In the genomic region with DNA sequence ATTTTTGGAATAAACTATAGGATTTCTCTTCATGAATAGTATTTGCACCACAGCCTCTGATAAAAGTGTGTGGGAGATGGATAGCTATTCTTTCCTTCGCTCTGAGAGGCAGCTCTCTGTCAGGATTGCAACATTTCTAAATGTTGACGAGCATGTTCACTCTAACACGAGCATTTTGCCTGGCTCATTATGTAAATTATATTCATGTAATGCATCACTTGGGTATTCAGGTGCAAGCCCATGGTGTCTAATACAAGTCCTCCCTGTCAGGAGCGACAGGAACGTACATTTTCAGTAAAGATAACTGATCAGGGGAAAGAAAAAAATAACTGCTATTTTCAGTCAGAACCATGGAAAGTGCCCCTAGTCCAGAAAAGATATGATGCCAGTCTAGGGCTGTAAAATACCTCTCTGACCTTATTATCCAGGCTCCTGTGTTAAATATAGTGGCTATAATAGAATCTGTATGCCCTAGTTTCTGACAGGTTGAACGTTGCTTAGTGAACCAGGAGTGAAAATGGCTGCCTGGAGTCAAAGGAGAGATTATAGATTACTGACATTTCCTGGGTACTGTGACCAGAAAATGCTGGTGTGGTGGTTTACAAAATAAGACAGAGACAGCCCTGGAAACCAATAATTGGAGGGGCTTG, we compare ENCODE assay signal across 26 mouse cellular contexts.
DNase-seq lines count a peak whose midpoint lies in the region; ATAC-seq and TF ChIP-seq lines count a peak whose summit lies in the region.
"Had no signal": no experiment of that assay in that cellular context is flagged by ENCODE, and none has a peak within 500 bp of the region (broad histone marks: within the 10 kb centered on the region; RNA-seq: fewer than 3 reads in every experiment).

No protein-coding gene starts in this region.

- no peak for TF ChIP-seq POLR2A in brain, embryonic 14.5 days (IDR thresholded peaks at IDR 0.05; ENCODE audit: borderline replicate concordance, extremely low read depth, insufficient read depth, insufficient read length, poor library complexity, severe bottlenecking)

- no peak overlapping the region for H3K4me3 ChIP-seq in hindbrain, embryonic 13.5 days
- H3K4me3 ChIP-seq in hindbrain, embryonic 11.5 days (ENCODE audit: low read depth, low read length) = no peak overlapping the region
- H3K4me3 ChIP-seq in midbrain, embryonic 16.5 days (ENCODE audit: low read depth, low read length) = no peak overlapping the region
- H3K4me3 ChIP-seq: heart, adult 2 months; heart, embryonic 12.5 days; myocyte; neural tube, embryonic 12.5 days had no signal

- no peak for DNase-seq in hindbrain, embryonic 11.5 days (ENCODE audit: low spot score)
- DNase-seq in brain, adult 2 months (ENCODE audit: low read depth, low spot score) = peak; percentile 7
- DNase-seq in brain, embryonic 14.5 days (ENCODE audit: low read depth) = peak; percentile 62
- DNase-seq: adrenal gland, adult 2 months; adrenal gland, postnatal 36 days; cerebellum, adult 8-10 months; cerebellum, postnatal 25 days; heart, adult 2 months; kidney, adult 11 months; kidney, postnatal 14 days; layer of hippocampus, adult 9-11 months; liver; lung, adult 2 months; lung, postnatal 10 days; thymus, postnatal 4 days had no signal

- WGBS in hindbrain, embryonic 13.5 days = 36% methylated on average over 6 of the region's 6 CpGs
- 72% methylated on average over 6 of the region's 6 CpGs for WGBS in hindbrain, embryonic 11.5 days
- 39% methylated on average over 6 of the region's 6 CpGs for WGBS in midbrain, embryonic 16.5 days

- no peaks in the 10 kb centered on the region for H3K36me3 ChIP-seq in hindbrain, embryonic 13.5 days
- no peaks in the 10 kb centered on the region for H3K36me3 ChIP-seq in hindbrain, embryonic 11.5 days (ENCODE audit: control insufficient read depth, insufficient read depth, low read length)
- H3K36me3 ChIP-seq in midbrain, embryonic 16.5 days (ENCODE audit: control insufficient read depth, insufficient read depth, low read length) = no peaks in the 10 kb centered on the region
- H3K36me3 ChIP-seq: heart, embryonic 12.5 days; neural tube, embryonic 12.5 days had no signal

- no peaks in the 10 kb centered on the region for H3K27me3 ChIP-seq in hindbrain, embryonic 13.5 days
- H3K27me3 ChIP-seq in hindbrain, embryonic 11.5 days (ENCODE audit: control insufficient read depth, insufficient read depth, low read length) = no peaks in the 10 kb centered on the region
- no peaks in the 10 kb centered on the region for H3K27me3 ChIP-seq in midbrain, embryonic 16.5 days (ENCODE audit: control insufficient read depth, insufficient read depth, low read depth, low read length)
- H3K27me3 ChIP-seq: CH12.LX; heart, embryonic 12.5 days; neural tube, embryonic 12.5 days had no signal

- no peak overlapping the region for H3K4me2 ChIP-seq in hindbrain, embryonic 13.5 days
- no peak overlapping the region for H3K4me2 ChIP-seq in hindbrain, embryonic 11.5 days (replicated peaks; ENCODE audit: low read depth, low read length)
- no peak overlapping the region for H3K4me2 ChIP-seq in midbrain, embryonic 16.5 days (ENCODE audit: low read length)
- H3K4me2 ChIP-seq: heart, embryonic 12.5 days; neural tube, embryonic 12.5 days had no signal

- peaks cover 6% of the 10 kb centered on the region for H3K4me1 ChIP-seq in hindbrain, embryonic 13.5 days (replicated peaks)
- H3K4me1 ChIP-seq in hindbrain, embryonic 11.5 days (replicated peaks; ENCODE audit: control insufficient read depth, insufficient read depth, low read length) = no peaks in the 10 kb centered on the region
- H3K4me1 ChIP-seq in midbrain, embryonic 16.5 days (ENCODE audit: control insufficient read depth, insufficient read depth, low read length) = no peaks in the 10 kb centered on the region
- H3K4me1 ChIP-seq: heart, embryonic 12.5 days; neural tube, embryonic 12.5 days had no signal

- TF ChIP-seq CTCF in brain, embryonic 14.5 days (IDR thresholded peaks at IDR 0.05; ENCODE audit: borderline replicate concordance, extremely low read depth, insufficient read depth, insufficient read length) = no peak

- H3K9ac ChIP-seq in hindbrain, embryonic 13.5 days = no peak overlapping the region
- no peak overlapping the region for H3K9ac ChIP-seq in hindbrain, embryonic 11.5 days (ENCODE audit: low read depth, low read length)
- H3K9ac ChIP-seq in midbrain, embryonic 16.5 days (ENCODE audit: low read depth, low read length) = no peak overlapping the region
- H3K9ac ChIP-seq: heart, embryonic 12.5 days; liver, embryonic 14.5 days; neural tube, embryonic 12.5 days had no signal

- peak; percentile 61; the same call in 1 of the 2 replicates for ATAC-seq in hindbrain, embryonic 13.5 days (ENCODE audit: low FRiP score)
- ATAC-seq in hindbrain, embryonic 11.5 days (ENCODE audit: low FRiP score) = no peak
- ATAC-seq in midbrain, embryonic 16.5 days = peak; percentile 83
- no peak for ATAC-seq in erythroblast, adult 5-6 weeks (replicated peaks; ENCODE audit: low FRiP score, poor library complexity, severe bottlenecking)
- ATAC-seq: activated CD4-positive, CD25-positive, alpha-beta regulatory T cell, adult 4 months; inflammation-experienced regulatory T-cells, adult 6 months had no signal

- H3K9me3 ChIP-seq in hindbrain, embryonic 13.5 days = no peaks in the 10 kb centered on the region
- no peaks in the 10 kb centered on the region for H3K9me3 ChIP-seq in hindbrain, embryonic 11.5 days (ENCODE audit: control insufficient read depth, low read length)
- H3K9me3 ChIP-seq in midbrain, embryonic 16.5 days (replicated peaks; ENCODE audit: control insufficient read depth, low read length, poor library complexity, severe bottlenecking) = no peaks in the 10 kb centered on the region
- H3K9me3 ChIP-seq: heart, embryonic 12.5 days; neural tube, embryonic 12.5 days had no signal

- 0 out of 2 replicates have a peak overlapping the region, but pooled peaks have one; percentile 2 for H3K27ac ChIP-seq in hindbrain, embryonic 13.5 days
- no peak overlapping the region for H3K27ac ChIP-seq in hindbrain, embryonic 11.5 days (ENCODE audit: low read depth, low read length)
- no peak overlapping the region for H3K27ac ChIP-seq in midbrain, embryonic 16.5 days (ENCODE audit: low read length)
- H3K27ac ChIP-seq: heart, adult 2 months; liver, embryonic 14.5 days; macrophage; neural tube, embryonic 12.5 days had no signal

Comparison
In these comparisons a context has a peak if more than half of its experiments do, and no peak if none do; other contexts are left out.
1. ATAC-seq: peak in hindbrain, embryonic 13.5 days (single experiment) and midbrain, embryonic 16.5 days (single experiment); none in hindbrain, embryonic 11.5 days (single experiment) and erythroblast, adult 5-6 weeks (single experiment).